Mouse (Mus musculus): ENCODE results near the gene 4933405L10Rik.

4933405L10Rik gene

DNA sequence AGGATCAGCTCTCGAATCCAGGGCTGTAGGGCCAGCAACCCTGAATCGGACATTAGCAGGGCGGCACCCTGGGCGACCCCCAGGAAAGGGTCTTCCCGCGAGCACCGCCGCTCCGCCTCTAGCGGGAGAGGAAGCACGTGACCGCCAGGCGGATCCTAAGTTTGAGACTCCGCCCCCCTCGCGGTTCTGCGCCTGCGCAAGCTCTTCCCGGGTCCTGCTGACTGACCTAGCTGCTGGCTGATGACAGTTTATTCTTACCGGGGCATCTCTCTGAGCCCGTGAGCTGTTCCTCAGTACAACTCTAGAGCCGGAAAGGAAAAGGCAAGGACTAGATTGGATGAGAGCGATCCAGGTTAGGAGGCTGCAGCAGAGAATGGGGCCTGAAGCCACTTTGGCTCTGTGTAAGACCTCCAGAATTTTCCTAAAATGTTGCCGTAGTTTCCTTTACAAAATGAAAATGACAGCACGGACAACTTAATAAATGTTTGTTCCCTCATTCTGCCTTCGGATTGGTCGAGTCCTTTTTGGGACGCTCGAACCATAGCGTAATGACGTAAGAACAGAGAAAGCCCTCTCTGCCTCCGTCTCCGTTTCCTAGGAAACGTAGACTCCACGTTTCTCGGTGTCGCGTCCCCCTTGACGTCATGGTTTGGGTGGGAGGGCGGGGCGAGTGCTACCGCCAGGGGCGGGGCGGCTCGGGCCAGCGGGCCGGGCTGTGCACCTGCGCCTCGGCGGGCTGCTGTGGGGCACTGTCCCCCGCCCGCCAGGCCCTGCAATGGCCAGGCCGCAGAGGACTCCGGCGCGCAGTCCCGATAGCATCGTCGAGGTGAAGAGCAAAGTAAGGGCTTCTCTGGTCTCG is 6.3 kb upstream of the 4933405L10Rik start, which contains the start of the genes Acd and Pard6a:
Acd (minus strand) TSS at position 137 of the 859 bp plus-strand sequence.
Pard6a (plus strand) TSS at position 183 of the 859 bp plus-strand sequence.
- peak; percentile 96 for DNase-seq (ENCODE audit: low read depth, low spot score)

DNA sequence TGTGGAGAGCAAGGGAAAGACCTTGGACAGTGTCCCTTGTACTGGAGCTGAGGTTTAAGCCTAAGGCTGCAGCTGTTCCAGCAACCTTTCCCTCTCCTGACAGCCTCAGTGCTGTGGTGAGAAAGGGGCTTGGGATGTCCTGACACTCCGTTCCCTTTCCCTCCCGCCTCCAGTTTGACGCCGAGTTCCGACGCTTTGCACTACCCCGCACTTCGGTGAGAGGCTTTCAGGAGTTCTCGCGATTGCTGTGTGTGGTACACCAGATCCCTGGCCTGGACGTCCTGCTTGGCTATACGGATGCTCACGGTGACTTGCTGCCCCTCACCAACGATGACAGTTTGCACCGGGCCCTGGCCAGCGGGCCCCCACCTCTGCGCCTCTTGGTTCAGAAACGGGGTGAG is 5.5 kb upstream of the 4933405L10Rik start:
- DNase-seq (ENCODE audit: low read depth, low spot score) = no peak

DNA sequence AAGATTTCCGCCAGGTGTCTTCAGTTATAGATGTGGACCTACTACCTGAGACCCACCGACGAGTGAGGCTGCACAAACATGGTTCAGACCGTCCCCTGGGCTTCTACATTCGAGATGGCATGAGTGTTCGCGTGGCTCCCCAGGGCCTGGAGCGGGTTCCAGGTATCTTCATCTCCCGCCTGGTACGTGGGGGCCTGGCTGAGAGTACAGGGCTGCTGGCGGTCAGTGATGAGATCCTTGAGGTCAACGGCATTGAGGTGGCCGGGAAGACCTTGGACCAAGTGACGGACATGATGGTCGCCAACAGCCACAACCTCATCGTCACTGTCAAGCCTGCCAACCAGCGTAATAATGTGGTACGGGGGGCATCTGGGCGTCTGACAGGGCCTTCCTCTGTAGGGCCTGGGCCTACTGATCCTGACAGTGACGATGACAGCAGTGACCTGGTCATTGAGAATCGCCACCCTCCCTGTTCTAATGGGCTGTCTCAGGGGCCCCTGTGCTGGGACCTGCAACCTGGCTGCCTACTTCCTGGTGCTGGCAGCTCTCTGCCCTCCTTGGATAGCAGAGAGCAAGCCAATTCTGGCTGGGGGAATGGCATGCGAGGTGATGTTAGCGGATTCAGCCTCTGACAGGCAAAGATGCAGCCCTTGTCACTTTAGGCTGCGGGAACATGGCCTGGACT is 4.6 kb upstream of the 4933405L10Rik start:
- DNase-seq (ENCODE audit: low read depth, low spot score) = no peak

- DNase-seq (ENCODE audit: low read depth, low spot score) = no peak
Observed at GRCm38 (mm10) chr8:105704146-105704812, 3.2 kb upstream of the 4933405L10Rik start.

GRCm38 (mm10) chr8:105704955-105705354 is 2.5 kb upstream of the 4933405L10Rik start:
- no peak for DNase-seq (ENCODE audit: low read depth, low spot score)

- DNase-seq (ENCODE audit: low read depth, low spot score) = no peak
Observed at GRCm38 (mm10) chr8:105706426-105706825, 1.0 kb upstream of the 4933405L10Rik start.

DNA sequence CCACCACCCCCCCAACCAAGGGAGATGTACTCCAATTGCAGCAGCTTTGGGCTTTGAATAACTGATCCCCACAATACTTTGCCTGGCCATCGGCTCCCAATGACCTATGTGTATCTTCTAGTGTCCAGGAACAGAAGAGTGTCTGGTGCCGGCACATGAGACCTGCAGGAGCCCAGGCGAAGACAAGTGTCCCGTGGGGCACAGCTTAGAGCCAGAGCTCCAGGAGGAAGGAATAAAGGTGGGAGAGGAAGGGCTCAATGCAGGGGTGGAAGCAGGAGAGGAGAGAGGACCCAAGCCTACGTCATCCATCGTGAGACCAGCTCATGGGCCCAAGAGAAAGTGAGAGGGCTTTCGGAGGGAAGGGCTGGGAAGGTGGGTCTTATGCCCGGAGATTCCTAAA is 1.2 kb downstream of the 4933405L10Rik start:
- DNase-seq (ENCODE audit: low read depth, low spot score) = no peak

DNA sequence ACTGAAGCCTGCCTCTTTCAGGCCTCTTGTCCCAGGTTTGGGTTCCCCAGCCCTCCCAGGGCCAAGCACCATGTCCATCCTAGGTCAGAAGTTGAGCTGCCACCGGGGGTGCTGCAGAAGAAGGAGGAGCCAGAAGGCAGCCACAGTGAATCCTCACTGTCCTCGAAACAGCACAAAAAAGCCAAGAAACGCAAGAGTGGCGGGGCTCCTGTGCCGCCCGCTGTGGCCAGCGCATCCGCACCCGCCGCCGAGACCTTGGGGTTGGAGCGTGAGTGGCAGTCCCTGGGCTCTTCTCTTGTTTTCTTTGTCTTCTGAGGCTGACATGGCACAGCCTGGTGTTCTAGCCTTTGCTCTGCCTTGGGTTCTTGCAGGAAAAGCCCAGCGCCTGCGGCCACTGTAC is 1.9 kb downstream of the 4933405L10Rik start:
- DNase-seq (ENCODE audit: low read depth, low spot score) = no peak

DNA sequence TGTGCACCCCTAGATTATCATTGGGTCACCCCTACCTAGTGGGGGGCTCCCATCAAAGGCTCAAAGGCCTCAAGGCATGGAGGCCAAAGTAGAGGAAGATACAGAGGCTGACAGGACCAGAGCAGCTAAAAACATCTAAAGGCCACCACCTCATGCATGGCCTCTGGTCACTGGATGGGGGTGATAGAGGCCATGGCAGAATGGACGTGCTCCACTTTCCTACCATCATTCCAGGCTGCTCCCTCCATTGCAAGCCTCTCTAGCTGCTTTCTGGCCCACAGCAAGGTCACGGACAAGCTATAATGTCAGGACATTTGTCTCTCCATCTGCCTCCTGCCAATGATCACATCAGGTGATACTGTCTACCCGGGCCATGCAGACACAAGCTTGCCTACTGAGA is 4.8 kb downstream of the 4933405L10Rik start:
- no peak for DNase-seq (ENCODE audit: low read depth, low spot score)

DNA sequence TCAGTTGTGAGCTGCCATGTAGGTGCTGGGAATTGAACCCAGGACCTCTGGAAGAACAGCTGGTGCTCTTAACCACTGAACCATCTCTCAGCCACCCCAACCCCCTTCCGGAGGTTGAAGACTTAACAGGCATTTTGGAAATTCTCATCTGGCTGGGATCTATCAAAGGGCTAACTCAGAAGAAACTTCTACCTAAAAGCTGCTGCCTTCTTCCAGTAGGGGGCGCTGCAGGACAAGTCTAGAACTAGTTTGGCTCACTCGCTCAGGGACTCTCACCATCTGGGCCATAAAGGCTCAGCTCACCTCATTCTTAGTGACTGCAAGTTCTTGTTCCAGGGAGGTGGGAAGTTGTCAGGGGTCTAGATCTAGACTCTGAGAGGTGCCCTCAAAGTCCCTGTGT is 6.7 kb downstream of the 4933405L10Rik start:
- DNase-seq (ENCODE audit: low read depth, low spot score) = peak; percentile 93

GRCm38 (mm10) chr8:105715042-105715441 is 7.6 kb downstream of the 4933405L10Rik start:
- DNase-seq (ENCODE audit: low read depth, low spot score) = no peak

- no peak for DNase-seq (ENCODE audit: low read depth, low spot score)
Observed at GRCm38 (mm10) chr8:105716302-105716945, 9.0 kb downstream of the 4933405L10Rik start.

GRCm38 (mm10) chr8:105719637-105720036 is 12.2 kb downstream of the 4933405L10Rik start:
- no peak for DNase-seq (ENCODE audit: low read depth, low spot score)

DNA sequence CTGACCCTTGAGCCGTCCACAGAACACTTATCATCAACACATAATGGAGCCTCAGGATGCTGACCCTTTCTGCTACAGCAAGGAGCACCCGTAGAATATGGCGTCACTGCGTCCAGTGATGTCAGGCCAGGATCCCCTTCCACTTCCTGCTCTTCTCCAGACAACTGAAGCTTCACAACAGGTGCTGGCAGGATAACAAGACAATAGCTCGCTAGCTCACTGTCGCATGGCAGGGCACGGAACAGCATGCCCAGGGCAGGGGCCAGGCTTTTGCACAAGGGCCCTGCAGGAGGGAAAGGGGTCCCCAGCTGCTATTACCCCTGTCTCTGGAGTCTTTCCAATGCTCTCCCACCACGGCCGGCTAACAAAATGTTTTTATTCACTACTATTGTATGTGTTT is 15.4 kb downstream of the 4933405L10Rik start:
- no peak for DNase-seq (ENCODE audit: low read depth, low spot score)

DNA sequence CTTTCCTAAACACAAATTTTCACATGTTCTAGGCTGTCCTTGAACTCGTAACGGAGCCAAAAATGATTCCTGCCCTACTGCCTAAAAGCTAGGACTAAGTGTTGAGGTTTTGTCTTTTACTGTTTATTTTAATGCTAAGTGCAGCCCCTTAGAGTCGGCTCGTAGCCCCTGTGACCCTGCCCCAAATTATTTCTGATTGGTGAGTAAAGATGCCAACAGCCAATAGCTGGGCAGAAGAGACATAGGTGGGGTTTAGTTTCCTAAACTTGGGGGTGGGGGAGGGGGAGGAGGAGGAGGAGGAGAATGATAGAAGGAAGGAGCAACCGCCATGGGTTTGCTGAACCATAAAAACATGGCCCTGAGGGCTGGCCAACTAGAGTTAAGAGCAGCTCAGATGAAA is 18.3 kb downstream of the 4933405L10Rik start:
- no peak for DNase-seq (ENCODE audit: low read depth, low spot score)

DNA sequence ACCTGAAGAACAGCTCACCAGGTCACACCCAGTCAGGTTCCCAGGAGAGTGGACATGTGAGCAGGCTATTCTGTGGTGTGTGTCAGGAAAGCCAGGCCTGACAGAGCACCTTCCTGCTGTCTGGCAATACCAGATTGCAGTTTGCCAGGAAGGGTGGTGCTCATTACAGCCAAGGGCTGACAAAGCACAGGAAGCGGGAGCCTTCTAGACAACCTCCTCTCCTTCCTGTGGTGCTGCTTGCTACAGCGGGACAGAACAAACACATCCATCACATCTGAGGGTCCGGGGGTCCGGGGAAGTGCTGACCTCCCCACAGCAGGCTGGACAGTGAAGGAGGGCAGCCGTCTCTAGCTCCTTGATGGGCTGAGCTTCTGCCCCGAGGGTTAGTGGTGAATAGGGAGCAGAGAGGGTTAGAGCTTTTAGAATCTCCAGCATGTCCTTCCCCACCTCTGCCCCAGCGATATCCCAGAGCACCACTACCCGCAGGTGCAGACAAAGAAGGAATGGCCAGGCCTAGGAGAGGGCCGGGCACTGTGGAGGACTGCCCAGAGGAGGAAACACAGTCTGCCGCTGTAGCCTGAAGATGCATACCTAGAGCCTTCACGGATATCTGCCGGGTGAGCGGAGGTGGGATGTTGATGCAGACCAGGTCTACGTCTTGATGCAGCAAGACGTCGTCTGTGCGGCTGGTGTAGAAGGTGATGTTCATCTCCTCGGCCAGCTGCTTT is 20.1 kb downstream of the 4933405L10Rik start:
- peak; percentile 54 for DNase-seq (ENCODE audit: low read depth, low spot score)

GRCm38 (mm10) chr8:105732186-105732585 is 24.7 kb downstream of the 4933405L10Rik start:
- no peak for DNase-seq (ENCODE audit: low read depth, low spot score)

DNA sequence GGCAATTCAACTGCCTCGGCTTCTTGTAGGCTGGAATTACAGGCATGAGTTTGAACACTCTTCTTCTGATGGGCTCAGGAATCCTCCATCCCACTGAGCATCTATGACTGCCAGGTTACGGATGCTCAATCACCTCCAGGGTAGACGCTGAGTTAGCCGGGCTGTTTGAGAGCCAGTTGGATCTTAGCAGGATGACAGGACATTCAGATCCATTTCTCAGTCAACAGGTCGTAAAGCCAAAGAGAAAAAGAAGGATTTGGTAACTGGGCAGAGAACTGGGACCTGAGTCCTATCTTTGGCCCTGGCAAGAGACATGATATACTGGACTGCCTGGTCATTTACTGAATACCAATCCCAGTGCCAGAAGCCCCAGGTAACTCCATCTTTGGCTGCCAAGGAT is 31.8 kb downstream of the 4933405L10Rik start:
- no peak for DNase-seq (ENCODE audit: low read depth, low spot score)

GRCm38 (mm10) chr8:105743301-105743700 is 35.8 kb downstream of the 4933405L10Rik start:
- no peak for DNase-seq (ENCODE audit: low read depth, low spot score)

GRCm38 (mm10) chr8:105750606-105751005 is 43.2 kb downstream of the 4933405L10Rik start:
- DNase-seq (ENCODE audit: low read depth, low spot score) = no peak

DNA sequence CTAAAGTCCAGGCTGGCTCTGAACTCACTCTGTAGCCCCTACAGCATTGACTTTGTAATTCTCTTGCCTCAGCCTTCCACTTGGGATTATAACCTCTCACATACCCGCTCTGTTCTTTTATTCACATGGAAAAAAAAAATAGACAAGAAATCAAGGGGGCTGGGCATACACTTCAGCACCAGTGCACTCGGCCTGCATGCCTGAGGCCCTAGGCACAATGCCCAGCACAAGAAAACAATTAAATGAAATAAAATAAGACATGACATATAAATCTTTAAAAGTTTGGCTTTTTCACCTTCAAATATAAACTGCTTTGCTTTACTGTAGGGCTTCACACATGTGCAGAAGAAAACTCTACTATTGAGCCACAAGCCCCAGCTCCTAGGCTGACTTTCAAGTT is 46.5 kb downstream of the 4933405L10Rik start:
- no peak for DNase-seq (ENCODE audit: low read depth, low spot score)

All from CD4-positive, CD25-positive, alpha-beta regulatory T cell, adult 2 months (primary cell).